Mouse (Mus musculus) neural tube, embryonic 11.5 days (tissue): ENCODE measurements at regions not wholly inside any gene's neighbourhood (a gene's known extent, or its start where the extent isn't known, plus 50 kb on each side); places are given as distances from the start of the nearest gene placed in this dataset.

Experiments used
- ATAC-seq: fragments of 200-750 bp; cut with Nextera tagmentation; 2 replicates; pipeline ENCODE4 v1.8.0; 2017; ENCODE audit warnings: moderate number of reproducible peaks, mild to moderate bottlenecking, moderate TSS enrichment, moderate library complexity; ENCODE audit not compliant: insufficient read depth, low FRiP score, low TSS enrichment
- DNase-seq: peaks from one replicate; pipeline ENCODE4 v3.0.0-alpha.2; 2015; ENCODE audit warnings: low spot score
- H3K27ac ChIP-seq: fragments of 300-500 bp; sonication (generic); 2 replicates; pipeline ENCODE4 v1.5.1; 2014; ENCODE audit warnings: low read depth, mild to moderate bottlenecking, low read length
- H3K27me3 ChIP-seq: fragments of 300-500 bp; sonication (generic); 2 replicates; pipeline ENCODE4 v1.6.1; 2014; ENCODE audit warnings: mild to moderate bottlenecking, low read length, mixed read lengths; ENCODE audit not compliant: control insufficient read depth, insufficient read depth
- H3K36me3 ChIP-seq: fragments of 300-500 bp; sonication (generic); 2 replicates; pipeline ENCODE4 v1.6.1; 2014; ENCODE audit warnings: mild to moderate bottlenecking, low read length, moderate library complexity, mixed read lengths; ENCODE audit not compliant: control insufficient read depth, insufficient read depth
- H3K4me1 ChIP-seq: fragments of 300-500 bp; sonication (generic); 2 replicates; pipeline ENCODE4 v1.6.1; 2014; ENCODE audit warnings: low read length, mixed read lengths; ENCODE audit not compliant: control insufficient read depth, insufficient read depth
- H3K4me2 ChIP-seq: fragments of 300-500 bp; sonication (generic); 2 replicates; pipeline ENCODE4 v1.6.1; 2014; ENCODE audit warnings: low read depth, mild to moderate bottlenecking, moderate library complexity
- H3K4me3 ChIP-seq: fragments of 300-500 bp; sonication (generic); 2 replicates; pipeline ENCODE4 v1.5.1; 2014; ENCODE audit warnings: low read depth, low read length
- H3K9ac ChIP-seq: fragments of 300-500 bp; sonication (generic); 2 replicates; pipeline ENCODE4 v1.6.1; 2014; ENCODE audit warnings: mild to moderate bottlenecking, low read length
- H3K9me3 ChIP-seq: fragments of 300-500 bp; sonication (generic); 2 replicates; pipeline ENCODE4 v1.6.1; 2016; ENCODE audit warnings: low read length; ENCODE audit not compliant: control insufficient read depth
- WGBS: fragments of 180-500 bp; shearing (Covaris S2); extraction: QIAGEN DNeasy Blood & Tissue Kit; methylation state at CpG from one replicate; pipeline ENCODE4 v1.1.7; 2014; 5-methylcytosine and 5-hydroxymethylcytosine counted together

- no peak for ATAC-seq
- WGBS, result 70% methylated on average over 3 of the region's 3 CpGs
- Histone ChIP-seq H3K4me2 (no peak overlapping the region), H3K27ac (no peak overlapping the region), H3K4me3 (no peak overlapping the region), H3K9me3 (no peaks in the 10 kb centered on the region), H3K27me3 (no peaks in the 10 kb centered on the region), H3K36me3 (no peaks in the 10 kb centered on the region), H3K4me1 (no peaks in the 10 kb centered on the region), H3K9ac (no peak overlapping the region)
- DNase-seq, result no peak
These were observed 109.9 kb upstream of the Tbx20 start for GRCm38 (mm10) chr9:24884011-24884410.

DNA sequence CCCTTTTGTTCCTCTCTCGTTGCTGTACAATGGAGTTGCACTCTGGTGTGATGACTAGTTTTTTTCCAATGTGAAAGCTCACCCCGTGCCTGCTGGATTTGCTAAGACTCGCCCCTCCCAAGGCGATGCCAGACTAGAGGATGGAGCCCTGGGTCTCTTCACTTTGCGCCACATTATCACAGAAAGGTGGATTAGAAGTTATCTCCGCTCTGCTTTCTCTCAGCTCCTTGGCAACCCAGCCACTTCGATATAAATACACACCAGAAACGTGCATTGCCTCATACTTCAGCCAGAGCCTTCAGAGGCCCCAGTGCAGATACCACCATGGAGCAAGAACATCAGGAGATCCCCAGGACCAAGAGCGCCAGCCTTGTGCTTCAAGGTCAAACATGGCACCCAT lies 114.2 kb upstream of the Tbx20 start:
- H3K27me3 ChIP-seq, result no peaks in the 10 kb centered on the region
- no peak overlapping the region for H3K4me3 ChIP-seq
- no peaks in the 10 kb centered on the region for H3K4me1 ChIP-seq
- H3K9me3 ChIP-seq, result no peaks in the 10 kb centered on the region
- H3K4me2 ChIP-seq, result no peak overlapping the region
- no peak overlapping the region for H3K27ac ChIP-seq
- DNase-seq (no peak), ATAC-seq (no peak)
- no peak overlapping the region for H3K9ac ChIP-seq
- 86% methylated on average over 9 of the region's 9 CpGs for WGBS
- no peaks in the 10 kb centered on the region for H3K36me3 ChIP-seq

DNA sequence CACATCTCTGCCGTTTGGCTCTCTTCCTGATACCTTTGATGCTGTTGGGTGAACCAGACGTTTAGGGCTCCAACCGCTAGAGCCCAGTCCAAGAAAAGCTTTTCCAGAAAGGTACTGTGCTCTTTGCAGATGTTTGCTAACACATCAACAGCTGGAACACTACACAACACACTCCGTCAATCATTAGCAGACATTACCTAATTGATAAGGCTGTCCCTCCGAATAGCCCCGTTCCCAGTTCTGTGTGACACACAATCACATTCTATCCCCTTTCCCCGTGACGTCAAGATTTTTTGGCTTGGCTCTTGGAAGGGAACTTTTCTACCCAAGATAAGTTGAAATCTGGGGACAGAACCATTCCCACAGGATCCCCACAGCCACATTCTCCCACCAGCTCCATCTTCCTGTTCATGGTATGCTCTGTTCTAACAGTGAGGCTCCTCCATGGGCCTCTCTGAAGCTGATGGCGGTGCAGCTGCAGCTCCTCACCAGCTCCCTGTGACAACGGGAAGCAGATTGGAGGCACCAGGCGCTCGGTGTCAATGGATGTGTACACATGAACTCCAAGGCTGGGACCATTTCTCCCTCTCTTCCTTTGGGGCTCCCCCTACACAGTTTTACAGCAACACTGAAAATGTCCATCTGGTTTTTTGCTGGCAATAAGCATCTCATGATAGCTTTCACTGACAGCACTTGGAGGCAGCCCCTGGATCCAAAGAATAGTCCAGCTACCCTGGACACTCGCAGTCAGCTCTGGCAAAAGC lies 122.6 kb upstream of the Tbx20 start:
- Histone ChIP-seq H3K4me2 (no peak overlapping the region), H3K4me1 (no peaks in the 10 kb centered on the region), H3K4me3 (no peak overlapping the region), H3K27me3 (no peaks in the 10 kb centered on the region), H3K27ac (no peak overlapping the region), H3K36me3 (no peaks in the 10 kb centered on the region), H3K9me3 (no peaks in the 10 kb centered on the region), H3K9ac (no peak overlapping the region)
- ATAC-seq (no peak), DNase-seq (no peak)
- WGBS, result 87% methylated on average over 13 of the region's 13 CpGs

DNA sequence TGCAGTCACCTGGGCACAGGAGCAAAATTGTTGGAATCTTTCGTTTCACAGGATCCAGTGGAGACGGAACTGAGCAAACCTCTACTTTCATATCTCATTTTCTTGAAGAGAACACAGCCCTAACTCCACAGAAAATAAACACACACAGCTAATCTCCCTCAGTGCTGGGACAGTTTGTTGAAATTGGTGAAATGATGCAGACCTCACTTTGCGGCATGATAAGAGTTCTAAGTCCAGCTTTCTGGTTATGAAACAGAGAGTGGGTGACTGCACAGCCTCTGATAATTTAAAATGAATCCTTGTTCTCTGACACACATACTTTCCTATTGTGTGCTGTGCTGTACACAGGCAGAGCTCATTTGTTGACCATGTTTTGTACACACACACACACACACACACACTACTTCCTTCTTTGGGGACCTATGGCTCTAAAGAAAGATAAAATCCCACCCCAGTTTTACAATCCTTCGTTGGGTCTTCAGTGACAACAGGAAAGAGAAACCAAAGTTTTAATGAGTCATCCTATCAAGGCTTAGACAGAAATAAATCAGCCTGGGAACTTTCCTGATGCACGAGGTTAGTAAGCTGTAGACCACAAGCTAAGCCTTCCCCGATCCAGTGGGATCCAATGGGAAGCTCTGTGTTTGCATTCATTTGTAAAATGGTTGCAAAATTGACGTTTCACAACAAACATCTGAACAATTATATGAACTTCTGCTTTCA lies 125.3 kb upstream of the Tbx20 start:
- Histone ChIP-seq H3K27ac (no peak overlapping the region), H3K36me3 (no peaks in the 10 kb centered on the region), H3K4me1 (no peaks in the 10 kb centered on the region), H3K27me3 (no peaks in the 10 kb centered on the region), H3K4me3 (no peak overlapping the region), H3K9ac (no peak overlapping the region), H3K9me3 (no peaks in the 10 kb centered on the region), H3K4me2 (no peak overlapping the region)
- 84% methylated on average over 7 of the region's 7 CpGs for WGBS
- DNase-seq, result no peak
- ATAC-seq, result no peak

GRCm38 (mm10) chr9:24903706-24904105 lies 129.6 kb upstream of the Tbx20 start:
- peaks cover under 1% of the 10 kb centered on the region for H3K4me1 ChIP-seq
- H3K4me2 ChIP-seq, result no peak overlapping the region
- H3K9me3 ChIP-seq, result no peaks in the 10 kb centered on the region
- ATAC-seq (no peak), DNase-seq (no peak)
- WGBS, result 71% methylated on average over 5 of the region's 5 CpGs
- H3K27ac ChIP-seq, result no peak overlapping the region
- H3K27me3 ChIP-seq, result no peaks in the 10 kb centered on the region
- H3K9ac ChIP-seq, result no peak overlapping the region
- H3K4me3 ChIP-seq, result no peak overlapping the region
- no peaks in the 10 kb centered on the region for H3K36me3 ChIP-seq

- WGBS, result 58% methylated on average over 8 of the region's 8 CpGs
- Histone ChIP-seq H3K27me3 (no peaks in the 10 kb centered on the region), H3K9me3 (no peaks in the 10 kb centered on the region), H3K36me3 (no peaks in the 10 kb centered on the region), H3K4me2 (no peak overlapping the region), H3K4me3 (no peak overlapping the region), H3K27ac (no peak overlapping the region), H3K4me1 (peaks cover 9% of the 10 kb centered on the region), H3K9ac (no peak overlapping the region)
- DNase-seq (peak; percentile 18), ATAC-seq (peak; percentile 52)
These were observed 135.2 kb upstream of the Tbx20 start for GRCm38 (mm10) chr9:24909086-24909979.

GRCm38 (mm10) chr9:24910738-24911137 lies 136.6 kb upstream of the Tbx20 start:
- Histone ChIP-seq H3K36me3 (no peaks in the 10 kb centered on the region), H3K4me1 (peaks cover 9% of the 10 kb centered on the region), H3K9ac (no peak overlapping the region), H3K4me2 (no peak overlapping the region), H3K27me3 (no peaks in the 10 kb centered on the region), H3K4me3 (no peak overlapping the region), H3K27ac (no peak overlapping the region), H3K9me3 (no peaks in the 10 kb centered on the region)
- DNase-seq, result no peak
- no peak for ATAC-seq
- WGBS, result 75% methylated on average over 5 of the region's 5 CpGs

GRCm38 (mm10) chr9:24920031-24920445 lies 145.9 kb upstream of the Tbx20 start:
- 84% methylated on average over 9 of the region's 9 CpGs for WGBS
- DNase-seq (no peak), ATAC-seq (no peak)
- no peak overlapping the region for H3K9ac ChIP-seq
- H3K4me1 ChIP-seq, result no peaks in the 10 kb centered on the region
- H3K36me3 ChIP-seq, result no peaks in the 10 kb centered on the region
- no peak overlapping the region for H3K27ac ChIP-seq
- H3K4me2 ChIP-seq, result no peak overlapping the region
- no peak overlapping the region for H3K4me3 ChIP-seq
- no peaks in the 10 kb centered on the region for H3K27me3 ChIP-seq
- no peaks in the 10 kb centered on the region for H3K9me3 ChIP-seq
